Mouse (Mus musculus) gastrocnemius, postnatal 4 days (tissue): ENCODE measurements around the gene Idi2. TPM values are rescaled to one million over a fixed set of nuclear protein-coding genes. Genes with fewer than 3 reads are reported as not detected.
"Not testable (repeated sequence)": the region's sequence is repeated elsewhere in the genome, so short reads cannot be mapped to it uniquely, and the experiment has no call there.

Experiments used
- DNase-seq, 2 experiments: peaks; one replicate each; pipeline ENCODE4 v3.0.0; 2021 to 2022; ENCODE audit warnings: low spot score in 2 of 2, mixed read lengths in 2 of 2
- long read RNA-seq, 2 experiments: library from polyadenylated mRNA; stranded (forward); transcript quantifications; one replicate each; pipeline ENCODE4 v2.0.0; 2021
- total RNA-seq, 2 experiments: library from RNA; stranded (reverse); gene quantifications; 2 replicates each; pipeline ENCODE4 v1.2.3; 2021

Gene Idi2
- total RNA-seq: not detected
- long read RNA-seq, experiment 1: 0 reads
- long read RNA-seq, experiment 2: 0 reads

- not testable (repeated sequence) for DNase-seq
These were observed at the start of gene Idi2 for GRCm38 (mm10) chr13:8952563-8952962. Gene Idi2, plus strand, starts transcription at chr13:8952863.

DNA sequence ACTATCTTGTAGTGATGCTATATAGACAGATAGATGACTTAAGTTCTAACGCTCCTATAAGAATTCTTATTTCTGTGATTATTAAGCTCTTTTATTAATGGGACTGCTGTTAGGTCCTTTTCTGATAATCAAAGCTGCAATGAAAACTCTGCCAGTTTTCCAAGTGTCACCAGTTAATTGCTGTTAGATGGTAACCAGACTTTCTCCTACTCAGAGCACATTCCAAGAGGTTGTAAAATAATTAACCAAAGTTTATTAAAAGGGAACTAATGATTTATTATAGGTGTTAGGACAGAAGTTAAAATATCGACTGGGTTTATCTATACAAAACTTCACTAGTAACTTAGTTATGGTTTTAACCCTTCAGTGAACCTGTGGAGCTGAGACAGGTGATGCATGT, 46.7 kb upstream of the Idi2 start:
- DNase-seq: not testable (repeated sequence)

DNA sequence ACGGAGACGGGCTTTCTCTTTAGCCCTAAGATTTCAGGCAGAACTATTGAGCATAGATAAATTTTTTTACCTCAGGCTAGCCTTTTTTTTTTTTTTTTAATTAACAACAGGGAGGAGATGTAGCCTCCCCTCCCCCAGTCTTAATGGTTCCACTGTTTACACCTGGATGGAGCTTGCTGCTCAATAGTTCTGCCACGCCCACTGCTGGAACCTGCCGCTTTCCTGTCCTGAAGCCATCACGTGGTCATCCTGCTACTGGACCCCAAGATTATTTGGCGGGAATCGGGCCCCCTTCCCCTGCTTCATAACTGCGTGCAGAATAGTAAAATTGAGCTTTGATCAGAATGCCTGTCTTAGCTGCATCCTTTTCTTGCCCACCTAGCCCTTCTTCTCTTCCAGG, 38.8 kb upstream of the Idi2 start:
- DNase-seq: not testable (repeated sequence)

DNA sequence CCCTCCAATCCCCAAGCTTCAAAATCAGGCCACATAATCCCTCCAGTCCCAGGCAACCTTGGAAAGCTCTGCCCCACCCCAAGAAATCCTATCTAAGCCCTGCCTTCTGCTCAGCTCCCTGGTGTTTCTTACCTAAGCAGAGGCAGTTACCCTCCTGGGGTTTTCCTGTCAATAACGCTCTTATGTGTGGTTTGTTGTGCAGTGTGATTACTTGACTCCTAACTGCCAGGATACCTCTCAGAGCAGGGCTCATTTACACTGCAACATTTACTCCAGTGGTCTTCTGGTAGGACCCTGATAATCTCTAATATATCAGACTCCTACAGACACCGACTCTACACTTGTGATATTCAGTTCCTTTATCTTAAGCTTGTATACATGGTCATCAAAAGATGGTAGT, 19.2 kb upstream of the Idi2 start:
- no peak for DNase-seq

- DNase-seq: not testable (repeated sequence)
These were observed 15.0 kb upstream of the Idi2 start for GRCm38 (mm10) chr13:8937611-8938140.

DNA sequence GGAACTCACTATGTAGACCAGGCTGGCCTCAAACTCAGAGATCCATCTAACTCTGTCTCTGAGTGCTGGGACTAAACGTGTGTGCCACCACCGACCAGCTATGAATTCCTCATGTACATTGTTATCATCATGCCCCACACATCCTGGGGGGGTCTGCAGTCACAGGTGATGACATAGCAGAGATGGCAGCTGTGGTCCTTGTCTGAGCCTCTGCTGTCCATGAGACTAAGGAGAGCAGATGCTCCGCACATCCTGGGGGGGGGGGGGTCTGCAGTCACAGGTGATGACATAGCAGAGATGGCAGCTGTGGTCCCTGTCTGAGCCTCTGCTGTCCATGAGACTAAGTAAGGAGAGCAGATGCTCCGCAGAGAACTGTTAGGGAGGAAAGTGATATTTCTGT, 11.6 kb upstream of the Idi2 start:
- not testable (repeated sequence) for DNase-seq

DNA sequence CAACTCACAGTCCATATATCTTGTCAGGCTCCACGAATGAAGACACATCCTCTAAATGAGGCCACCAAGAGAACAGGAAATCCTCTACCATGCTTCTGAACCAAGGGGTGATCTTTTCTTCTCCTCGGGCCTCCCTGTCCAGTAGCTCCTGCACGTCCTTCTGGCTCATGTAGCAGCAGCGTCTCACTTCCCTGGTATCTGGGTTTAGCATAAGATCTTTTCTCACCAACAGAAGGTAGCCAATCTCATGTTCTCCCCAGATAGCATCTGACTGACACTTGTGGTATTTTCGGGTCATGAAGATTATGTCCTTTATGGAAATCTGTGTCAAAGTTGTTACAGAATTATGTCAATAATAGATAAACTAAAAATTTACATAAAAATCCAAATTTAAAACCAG, 11.0 kb upstream of the Idi2 start:
- DNase-seq: not testable (repeated sequence)

DNA sequence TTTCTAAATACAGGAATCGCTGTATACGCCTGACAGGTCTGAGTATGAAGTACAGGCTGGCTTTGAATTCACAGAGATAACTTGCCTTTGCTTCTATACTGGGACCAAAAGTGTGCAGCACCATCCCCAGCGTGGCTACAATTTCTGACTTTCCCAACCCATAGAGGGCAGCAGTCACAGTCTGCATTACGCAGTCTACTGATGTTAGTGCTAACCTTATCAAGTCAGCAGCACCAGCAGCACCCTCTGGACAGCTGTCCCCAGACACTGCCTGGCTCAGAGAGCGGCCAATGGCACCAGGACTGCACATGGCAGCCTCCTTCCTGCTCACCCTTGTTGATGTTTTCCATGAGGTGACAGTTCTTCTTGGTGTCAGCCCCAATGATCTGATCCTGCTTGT, 8.8 kb upstream of the Idi2 start:
- DNase-seq: not testable (repeated sequence)

DNA sequence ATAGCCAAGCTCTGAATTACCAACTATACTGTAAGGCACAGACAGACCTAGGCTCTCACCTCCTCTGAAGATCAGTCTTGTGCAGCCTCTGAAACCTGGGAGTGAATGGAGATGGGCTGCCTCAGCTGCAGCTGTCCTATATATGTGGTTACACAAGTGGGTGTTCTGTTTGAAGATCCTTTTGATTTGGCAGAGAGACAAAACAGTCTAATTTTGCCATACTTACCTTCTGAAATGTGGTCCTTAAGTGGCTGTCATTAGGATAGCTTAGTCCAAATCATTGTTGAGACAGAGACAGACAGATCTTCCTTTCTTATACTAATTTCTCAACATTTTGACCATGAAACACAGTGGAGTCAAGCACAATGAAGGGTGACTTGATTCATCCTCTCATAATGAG, 4.5 kb upstream of the Idi2 start, which contains the start of gene Gm9745:
Gm9745 (minus strand) TSS at position 101 of the 400 bp plus-strand sequence.
- not testable (repeated sequence) for DNase-seq

DNA sequence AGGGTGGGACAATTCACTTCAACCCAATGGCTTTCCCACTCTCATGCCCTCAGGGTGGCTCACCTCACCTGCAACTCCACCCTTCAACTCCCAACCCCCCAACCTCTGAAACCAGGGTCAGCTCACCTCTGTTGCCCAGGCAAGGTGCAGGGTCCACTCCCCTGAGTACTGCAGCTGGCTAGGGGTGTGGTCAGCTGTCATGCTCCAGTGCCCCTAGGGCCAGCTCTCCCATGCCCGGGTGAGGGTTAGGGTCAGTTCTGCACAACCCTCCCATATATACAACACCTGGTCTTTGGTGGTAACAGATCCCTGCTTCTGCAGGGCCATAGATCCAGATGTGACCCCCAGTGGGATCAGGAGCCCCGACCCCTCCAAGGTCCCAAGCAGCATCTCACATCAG, 2.5 kb downstream of the Idi2 start:
- not testable (repeated sequence) for DNase-seq

- DNase-seq: not testable (repeated sequence)
These were observed 4.2 kb downstream of the Idi2 start for GRCm38 (mm10) chr13:8956873-8957272.

GRCm38 (mm10) chr13:8959058-8959457, 6.4 kb downstream of the Idi2 start:
- not testable (repeated sequence) for DNase-seq

DNA sequence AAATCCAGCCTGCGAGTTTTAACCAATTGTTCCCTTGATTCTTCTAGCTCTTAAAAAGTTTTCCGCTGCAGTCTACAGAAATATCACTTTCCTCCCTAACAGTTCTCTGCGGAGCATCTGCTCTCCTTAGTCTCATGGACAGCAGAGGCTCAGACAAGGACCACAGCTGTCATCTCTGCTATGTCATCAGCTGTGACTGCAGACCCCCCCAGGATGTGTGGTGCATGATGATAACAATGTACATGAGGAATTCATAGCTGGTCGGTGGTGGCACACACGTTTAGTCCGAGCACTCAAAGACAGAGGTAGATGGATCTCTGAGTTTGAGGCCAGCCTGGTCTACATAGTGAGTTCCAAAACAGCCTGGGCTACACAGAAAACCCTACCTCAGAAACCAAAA, 6.9 kb downstream of the Idi2 start:
- DNase-seq: not testable (repeated sequence)

GRCm38 (mm10) chr13:8961128-8961888, 8.6 kb downstream of the Idi2 start:
- not testable (repeated sequence) for DNase-seq

- DNase-seq: not testable (repeated sequence)
These were observed 9.6 kb downstream of the Idi2 start for GRCm38 (mm10) chr13:8962266-8962665.

GRCm38 (mm10) chr13:8965224-8965623, 12.6 kb downstream of the Idi2 start:
- no peak for DNase-seq

DNA sequence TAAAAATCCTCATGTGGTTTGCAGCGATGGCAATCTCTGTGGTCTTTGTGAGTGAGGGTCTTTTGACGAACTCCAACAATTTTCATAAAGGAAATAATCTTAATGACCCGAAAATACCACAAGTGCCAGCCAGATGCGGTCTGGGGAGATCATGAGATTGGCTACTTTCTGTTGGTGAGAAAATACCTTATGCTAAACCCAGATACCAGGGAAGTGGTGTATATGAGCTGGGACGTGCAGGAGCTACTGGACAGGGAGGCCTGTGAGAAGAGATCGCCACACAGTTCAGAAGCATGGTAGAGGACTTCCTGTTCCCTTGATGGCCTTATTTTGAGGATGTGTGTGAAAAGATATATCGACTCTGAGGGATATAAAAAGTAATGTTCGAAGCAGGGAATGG, 15.1 kb downstream of the Idi2 start:
- no peak for DNase-seq

DNA sequence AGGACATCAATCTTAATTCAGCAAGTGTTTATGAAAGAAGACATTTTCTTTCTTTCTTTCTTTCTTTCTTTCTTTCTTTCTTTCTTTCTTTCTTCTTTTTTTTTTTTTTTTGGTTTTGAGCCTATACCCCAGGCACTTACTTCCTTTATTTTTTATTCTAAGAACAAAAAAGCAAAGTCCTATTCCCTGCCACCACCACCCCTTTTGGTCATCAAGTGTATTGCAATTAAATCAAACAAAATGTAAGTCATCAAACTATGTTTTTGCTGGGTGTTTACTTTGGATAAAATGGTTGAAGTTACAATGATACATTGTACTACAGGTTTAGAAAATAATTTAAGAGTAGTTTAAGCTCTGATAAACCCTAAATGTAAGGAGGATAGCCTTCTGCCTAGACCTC, 19.7 kb downstream of the Idi2 start:
- no peak for DNase-seq

GRCm38 (mm10) chr13:8972972-8973371, 20.3 kb downstream of the Idi2 start:
- no peak for DNase-seq

DNA sequence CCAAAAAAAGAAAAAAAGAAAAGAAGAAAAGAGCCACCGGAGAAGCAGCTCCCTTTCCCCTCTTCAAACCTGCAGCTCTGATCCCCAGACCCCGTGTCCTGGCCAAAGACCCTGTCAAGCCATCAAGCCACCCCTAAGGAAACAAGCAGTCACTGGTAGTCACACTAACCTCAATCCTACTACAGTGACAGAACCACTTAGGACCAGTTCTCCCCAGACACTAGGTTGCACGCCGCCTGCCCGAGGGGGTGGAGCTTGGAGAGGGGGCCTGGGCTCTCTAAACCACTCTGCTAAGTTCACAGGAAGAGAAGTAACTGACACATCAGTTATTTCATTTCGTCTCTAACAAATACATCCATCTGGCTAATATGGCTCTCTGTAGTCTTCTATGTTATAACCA, 39.6 kb downstream of the Idi2 start:
- DNase-seq: no peak

GRCm38 (mm10) chr13:8995159-8995989, 42.7 kb downstream of the Idi2 start:
- no peak for DNase-seq
